Mouse (Mus musculus): ENCODE results near the gene Uqcc2.

Uqcc2 gene

GRCm38 (mm10) chr17:27133551-27134141 is at the start of gene Uqcc2:
Gene Uqcc2 (minus strand): TSS chr17:27133916.
- peak; percentile 99 for DNase-seq (ENCODE audit: low read depth, low spot score)

- DNase-seq (ENCODE audit: low read depth, low spot score) = no peak
These were observed 48.7 kb upstream of the Uqcc2 start for GRCm38 (mm10) chr17:27182401-27182800.

GRCm38 (mm10) chr17:27181666-27182065 is 48.0 kb upstream of the Uqcc2 start:
- DNase-seq (ENCODE audit: low read depth, low spot score) = peak; percentile 77

- DNase-seq (ENCODE audit: low read depth, low spot score) = no peak
These were observed 46.1 kb upstream of the Uqcc2 start for GRCm38 (mm10) chr17:27179681-27180280.

GRCm38 (mm10) chr17:27178427-27179177 is 44.9 kb upstream of the Uqcc2 start:
- DNase-seq (ENCODE audit: low read depth, low spot score) = no peak

- DNase-seq (ENCODE audit: low read depth, low spot score) = no peak
These were observed 44.3 kb upstream of the Uqcc2 start for GRCm38 (mm10) chr17:27178019-27178418.

- DNase-seq (ENCODE audit: low read depth, low spot score) = no peak
These were observed 43.0 kb upstream of the Uqcc2 start for GRCm38 (mm10) chr17:27176754-27177153.

- no peak for DNase-seq (ENCODE audit: low read depth, low spot score)
These were observed 42.6 kb upstream of the Uqcc2 start for GRCm38 (mm10) chr17:27176287-27176686.

- no peak for DNase-seq (ENCODE audit: low read depth, low spot score)
These were observed 41.6 kb upstream of the Uqcc2 start for GRCm38 (mm10) chr17:27175196-27175874.

GRCm38 (mm10) chr17:27173715-27174114 is 40.0 kb upstream of the Uqcc2 start:
- DNase-seq (ENCODE audit: low read depth, low spot score) = no peak

- DNase-seq (ENCODE audit: low read depth, low spot score) = no peak
These were observed 38.7 kb upstream of the Uqcc2 start for GRCm38 (mm10) chr17:27172459-27172858.

GRCm38 (mm10) chr17:27171121-27171520 is 37.4 kb upstream of the Uqcc2 start:
- DNase-seq (ENCODE audit: low read depth, low spot score) = no peak

- DNase-seq (ENCODE audit: low read depth, low spot score) = peak; percentile 79
These were observed 36.4 kb upstream of the Uqcc2 start for GRCm38 (mm10) chr17:27169952-27170695.

- DNase-seq (ENCODE audit: low read depth, low spot score) = no peak
These were observed 34.9 kb upstream of the Uqcc2 start for GRCm38 (mm10) chr17:27168569-27168968.

GRCm38 (mm10) chr17:27167545-27167944 is 33.8 kb upstream of the Uqcc2 start, which contains the start of gene Ip6k3:
Gene Ip6k3 (minus strand): TSS chr17:27167795.
- DNase-seq (ENCODE audit: low read depth, low spot score) = peak; percentile 90

- DNase-seq (ENCODE audit: low read depth, low spot score) = peak; percentile 89
These were observed 33.2 kb upstream of the Uqcc2 start for GRCm38 (mm10) chr17:27166901-27167300.

- peak; percentile 58 for DNase-seq (ENCODE audit: low read depth, low spot score)
These were observed 31.5 kb upstream of the Uqcc2 start for GRCm38 (mm10) chr17:27165054-27165773.

- DNase-seq (ENCODE audit: low read depth, low spot score) = peak; percentile 92
These were observed 27.2 kb upstream of the Uqcc2 start for GRCm38 (mm10) chr17:27160905-27161304.

GRCm38 (mm10) chr17:27159169-27159568 is 25.5 kb upstream of the Uqcc2 start:
- DNase-seq (ENCODE audit: low read depth, low spot score) = peak; percentile 93

- DNase-seq (ENCODE audit: low read depth, low spot score) = peak; percentile 77
These were observed 24.7 kb upstream of the Uqcc2 start for GRCm38 (mm10) chr17:27158439-27158838.

GRCm38 (mm10) chr17:27155752-27156151 is 22.0 kb upstream of the Uqcc2 start:
- no peak for DNase-seq (ENCODE audit: low read depth, low spot score)

Data from skeletal muscle tissue, adult 2 months (tissue).